Mouse (Mus musculus) adrenal gland, postnatal 36 days (tissue): ENCODE results near the gene Cox19. TPM values are rescaled to one million over a fixed set of nuclear protein-coding genes. Genes with fewer than 3 reads are reported as not detected.

ENCODE experiments used
- DNase-seq, 2 experiments: peaks; one replicate each; pipeline ENCODE4 v3.0.0; 2021; ENCODE audit warnings: mixed read lengths in 1 of 2
- total RNA-seq, 2 experiments: library from RNA; stranded (reverse); gene quantifications; 2 replicates each; pipeline ENCODE4 v1.2.3; 2021

Cox19 gene
- total RNA-seq, 2 experiments from 2014 or later = 71.0 to 87.5 TPM

- DNase-seq = no peak
Measured at GRCm38 (mm10) chr5:139327634-139328020, 23.6 kb downstream of the Cox19 start.

GRCm38 (mm10) chr5:139326986-139327633 is 24.1 kb downstream of the Cox19 start:
- peak; percentile 50 to 52 for DNase-seq

- no peak for DNase-seq
Measured at GRCm38 (mm10) chr5:139326111-139326696, 25.0 kb downstream of the Cox19 start.

- DNase-seq = peak; percentile 60 to 83
Measured at GRCm38 (mm10) chr5:139325395-139325966, 25.7 kb downstream of the Cox19 start, which contains the start of gene Adap1. Adap1 (minus strand) TSS chr5:139325622.

GRCm38 (mm10) chr5:139324691-139325394 is 26.4 kb downstream of the Cox19 start:
- peak in 1 of 2 experiments; percentile 65 for DNase-seq

- no peak for DNase-seq
Measured at GRCm38 (mm10) chr5:139324045-139324491, 27.1 kb downstream of the Cox19 start.

GRCm38 (mm10) chr5:139323260-139323924 is 27.8 kb downstream of the Cox19 start:
- DNase-seq = no peak

GRCm38 (mm10) chr5:139321331-139321730 is 29.9 kb downstream of the Cox19 start:
- no peak for DNase-seq

- no peak for DNase-seq
Measured at GRCm38 (mm10) chr5:139320424-139320823, 30.8 kb downstream of the Cox19 start.

- DNase-seq = no peak
Measured at GRCm38 (mm10) chr5:139317751-139318504, 33.3 kb downstream of the Cox19 start.

- DNase-seq = no peak
Measured at GRCm38 (mm10) chr5:139316982-139317675, 34.1 kb downstream of the Cox19 start.

GRCm38 (mm10) chr5:139314941-139315642 is 36.1 kb downstream of the Cox19 start:
- no peak for DNase-seq

GRCm38 (mm10) chr5:139313536-139313935 is 37.7 kb downstream of the Cox19 start:
- no peak for DNase-seq

GRCm38 (mm10) chr5:139311822-139312221 is 39.4 kb downstream of the Cox19 start:
- peak; percentile 46 to 70 for DNase-seq

- no peak for DNase-seq
Measured at GRCm38 (mm10) chr5:139310477-139310876, 40.7 kb downstream of the Cox19 start.

- no peak for DNase-seq
Measured at GRCm38 (mm10) chr5:139309946-139310345, 41.3 kb downstream of the Cox19 start.

GRCm38 (mm10) chr5:139303646-139304061 is 47.6 kb downstream of the Cox19 start:
- DNase-seq = no peak

GRCm38 (mm10) chr5:139302101-139302500 is 49.1 kb downstream of the Cox19 start:
- DNase-seq = no peak

GRCm38 (mm10) chr5:139297745-139298144 is 53.5 kb downstream of the Cox19 start:
- DNase-seq = no peak

GRCm38 (mm10) chr5:139297092-139297491 is 54.1 kb downstream of the Cox19 start:
- no peak for DNase-seq
